Mouse (Mus musculus): ENCODE results near the gene Clic1. TPM values are rescaled to one million over a fixed set of nuclear protein-coding genes. Genes with fewer than 3 reads are reported as not detected.

Clic1 gene
- polyA plus RNA-seq, 1 experiment from 2014 or later = 320 TPM

GRCm38 (mm10) chr17:35011440-35011839 lies 38.3 kb upstream of the Clic1 start:
- peaks cover 6% of the 10 kb centered on the region for H3K4me1 ChIP-seq
- no peaks in the 10 kb centered on the region for H3K27me3 ChIP-seq
- no peak overlapping the region for H3K4me3 ChIP-seq (replicated peaks)
- H3K36me3 ChIP-seq = peaks cover 100% of the 10 kb centered on the region
- H3K9ac ChIP-seq = no peak overlapping the region
- H3K27ac ChIP-seq = no peak overlapping the region
- 95% methylated on average over 8 of the region's 8 CpGs for WGBS
- H3K4me2 ChIP-seq = no peak overlapping the region
- H3K9me3 ChIP-seq (replicated peaks) = no peaks in the 10 kb centered on the region
- no peak for ATAC-seq (replicated peaks; ENCODE audit: low FRiP score)

GRCm38 (mm10) chr17:35012430-35012829 lies 37.3 kb upstream of the Clic1 start:
- H3K27ac ChIP-seq = no peak overlapping the region
- WGBS = 83% methylated on average over 13 of the region's 13 CpGs
- H3K4me2 ChIP-seq = no peak overlapping the region
- peaks cover 10% of the 10 kb centered on the region for H3K4me1 ChIP-seq
- no peak for ATAC-seq (replicated peaks; ENCODE audit: low FRiP score)
- no peaks in the 10 kb centered on the region for H3K9me3 ChIP-seq (replicated peaks)
- peaks cover 98% of the 10 kb centered on the region for H3K36me3 ChIP-seq
- H3K27me3 ChIP-seq = no peaks in the 10 kb centered on the region
- H3K4me3 ChIP-seq (replicated peaks) = no peak overlapping the region
- no peak overlapping the region for H3K9ac ChIP-seq

GRCm38 (mm10) chr17:35013221-35013620 lies 36.5 kb upstream of the Clic1 start:
- H3K9me3 ChIP-seq (replicated peaks) = no peaks in the 10 kb centered on the region
- H3K27ac ChIP-seq = no peak overlapping the region
- no peak overlapping the region for H3K4me3 ChIP-seq (replicated peaks)
- H3K27me3 ChIP-seq = no peaks in the 10 kb centered on the region
- peaks cover 90% of the 10 kb centered on the region for H3K36me3 ChIP-seq
- no peak overlapping the region for H3K9ac ChIP-seq
- no peak overlapping the region for H3K4me2 ChIP-seq
- ATAC-seq (replicated peaks; ENCODE audit: low FRiP score) = no peak
- 78% methylated on average over 6 of the region's 6 CpGs for WGBS
- peaks cover 10% of the 10 kb centered on the region for H3K4me1 ChIP-seq

- Histone ChIP-seq H3K9me3 (replicated peaks) (no peaks in the 10 kb centered on the region), H3K4me3 (replicated peaks) (no peak overlapping the region), H3K4me1 (peaks cover 10% of the 10 kb centered on the region), H3K4me2 (no peak overlapping the region), H3K9ac (no peak overlapping the region), H3K27ac (no peak overlapping the region), H3K27me3 (no peaks in the 10 kb centered on the region), H3K36me3 (peaks cover 69% of the 10 kb centered on the region)
- WGBS = 93% methylated on average over 16 of the region's 16 CpGs
- ATAC-seq (replicated peaks; ENCODE audit: low FRiP score) = no peak
Measured at GRCm38 (mm10) chr17:35015296-35015695, 34.5 kb upstream of the Clic1 start.

GRCm38 (mm10) chr17:35016376-35016775 lies 33.4 kb upstream of the Clic1 start, which contains the start of gene Vwa7:
Gene Vwa7, plus strand, starts transcription at chr17:35016579.
- ATAC-seq (replicated peaks; ENCODE audit: low FRiP score) = peak; percentile 22; the same call in 1 of the 2 replicates
- H3K4me2 ChIP-seq = no peak within 1 kb of the TSS
- H3K27ac ChIP-seq = peak within 1 kb of the TSS; percentile 32

GRCm38 (mm10) chr17:35016791-35017705 lies 32.7 kb upstream of the Clic1 start:
- Histone ChIP-seq H3K9me3 (replicated peaks) (no peaks in the 10 kb centered on the region), H3K9ac (no peak overlapping the region), H3K27me3 (no peaks in the 10 kb centered on the region), H3K4me3 (replicated peaks) (no peak overlapping the region), H3K27ac (peak overlapping the region; percentile 32; the same call in 1 of the 2 replicates), H3K36me3 (peaks cover 52% of the 10 kb centered on the region), H3K4me1 (peaks cover 19% of the 10 kb centered on the region), H3K4me2 (no peak overlapping the region)
- no peak for ATAC-seq (replicated peaks; ENCODE audit: low FRiP score)
- WGBS = 77% methylated on average over 10 of the region's 10 CpGs

More at GRCm38 (mm10) chr17:35016376-35016775, 33.4 kb upstream of the Clic1 start, which contains the start of gene Vwa7:
- peaks cover 16% of the 10 kb centered on the region for H3K4me1 ChIP-seq
- WGBS = 67% methylated on average over 12 of the region's 12 CpGs
- H3K9me3 ChIP-seq (replicated peaks) = no peaks in the 10 kb centered on the region
- H3K4me3 ChIP-seq (replicated peaks) = no peak within 1 kb of the TSS
- H3K36me3 ChIP-seq = peaks cover 59% of the 10 kb centered on the region
- H3K9ac ChIP-seq = no peak within 1 kb of the TSS
- no peaks in the 10 kb centered on the region for H3K27me3 ChIP-seq

GRCm38 (mm10) chr17:35017706-35018030 lies 32.1 kb upstream of the Clic1 start:
- no peaks in the 10 kb centered on the region for H3K27me3 ChIP-seq
- no peak overlapping the region for H3K4me2 ChIP-seq
- H3K27ac ChIP-seq = no peak overlapping the region
- H3K4me1 ChIP-seq = peaks cover 19% of the 10 kb centered on the region
- WGBS = 71% methylated on average over 14 of the region's 14 CpGs
- ATAC-seq (replicated peaks; ENCODE audit: low FRiP score) = no peak
- no peak overlapping the region for H3K4me3 ChIP-seq (replicated peaks)
- H3K36me3 ChIP-seq = peaks cover 46% of the 10 kb centered on the region
- no peaks in the 10 kb centered on the region for H3K9me3 ChIP-seq (replicated peaks)
- no peak overlapping the region for H3K9ac ChIP-seq

- ATAC-seq (replicated peaks; ENCODE audit: low FRiP score) = no peak
- Histone ChIP-seq H3K27me3 (no peaks in the 10 kb centered on the region), H3K4me1 (peaks cover 19% of the 10 kb centered on the region), H3K9me3 (replicated peaks) (no peaks in the 10 kb centered on the region), H3K4me3 (replicated peaks) (no peak overlapping the region), H3K4me2 (no peak overlapping the region), H3K36me3 (peaks cover 41% of the 10 kb centered on the region), H3K27ac (no peak overlapping the region), H3K9ac (no peak overlapping the region)
- WGBS = 84% methylated on average over 3 of the region's 3 CpGs
Measured at GRCm38 (mm10) chr17:35018171-35018570, 31.6 kb upstream of the Clic1 start.

GRCm38 (mm10) chr17:35019894-35020293 lies 29.9 kb upstream of the Clic1 start:
- Histone ChIP-seq H3K9me3 (replicated peaks) (no peaks in the 10 kb centered on the region), H3K4me1 (peaks cover 32% of the 10 kb centered on the region), H3K4me2 (no peak overlapping the region)

GRCm38 (mm10) chr17:35020551-35020950 lies 29.2 kb upstream of the Clic1 start:
- no peak for ATAC-seq (replicated peaks; ENCODE audit: low FRiP score)

More at GRCm38 (mm10) chr17:35019894-35020293, 29.9 kb upstream of the Clic1 start:
- H3K36me3 ChIP-seq = peaks cover 23% of the 10 kb centered on the region
- no peak overlapping the region for H3K4me3 ChIP-seq (replicated peaks)
- H3K27me3 ChIP-seq = no peaks in the 10 kb centered on the region
- no peak overlapping the region for H3K27ac ChIP-seq
- H3K9ac ChIP-seq = no peak overlapping the region
- no peak for ATAC-seq (replicated peaks; ENCODE audit: low FRiP score)
- WGBS = 71% methylated on average over 11 of the region's 11 CpGs

GRCm38 (mm10) chr17:35021163-35021808 lies 28.5 kb upstream of the Clic1 start:
- H3K36me3 ChIP-seq = peaks cover 10% of the 10 kb centered on the region
- peaks cover 41% of the 10 kb centered on the region for H3K4me1 ChIP-seq
- H3K4me2 ChIP-seq = peak overlapping the region; percentile 46
- peak overlapping the region; percentile 76 for H3K27ac ChIP-seq
- WGBS = 10% methylated on average over 17 of the region's 17 CpGs
- no peaks in the 10 kb centered on the region for H3K9me3 ChIP-seq (replicated peaks)
- H3K9ac ChIP-seq = peak overlapping the region; percentile 26; the same call in 1 of the 2 replicates
- peak; percentile 65 for ATAC-seq (replicated peaks; ENCODE audit: low FRiP score)
- H3K4me3 ChIP-seq (replicated peaks) = peak overlapping the region; percentile 10; the same call in 1 of the 2 replicates
- no peaks in the 10 kb centered on the region for H3K27me3 ChIP-seq

More at GRCm38 (mm10) chr17:35020551-35020950, 29.2 kb upstream of the Clic1 start:
- Histone ChIP-seq H3K4me2 (no peak overlapping the region), H3K4me3 (replicated peaks) (no peak overlapping the region), H3K27ac (no peak overlapping the region), H3K36me3 (peaks cover 17% of the 10 kb centered on the region), H3K9ac (no peak overlapping the region), H3K27me3 (no peaks in the 10 kb centered on the region), H3K9me3 (replicated peaks) (no peaks in the 10 kb centered on the region), H3K4me1 (peaks cover 37% of the 10 kb centered on the region)
- WGBS = 88% methylated on average over 8 of the region's 8 CpGs
